8 mouse cellular contexts compared by ENCODE assay signal in genomic region chrX:102251221-102251936, GRCm38 (mm10). TPM values are rescaled to one million over a fixed set of nuclear protein-coding genes. Genes with fewer than 3 reads are reported as not detected.
DNase-seq lines count a peak whose midpoint lies in the region; ATAC-seq lines count a peak whose summit lies in the region.

No protein-coding gene starts in this region.

- peak overlapping the region; percentile 60 for H3K4me2 ChIP-seq in forebrain, embryonic 11.5 days (ENCODE audit: low read depth, low read length, severe bottlenecking)
- peak overlapping the region; percentile 73 for H3K4me2 ChIP-seq in kidney, embryonic 16.5 days (replicated peaks; ENCODE audit: low read depth, low read length)
- H3K4me2 ChIP-seq in midbrain, embryonic 14.5 days (ENCODE audit: low read length), result peak overlapping the region; percentile 81

- no peaks in the 10 kb centered on the region for H3K36me3 ChIP-seq in forebrain, embryonic 11.5 days (ENCODE audit: control insufficient read depth, insufficient read depth, low read length)
- 0 out of 2 replicates have a peak, but pooled peaks cover 5% of the 10 kb centered on the region for H3K36me3 ChIP-seq in kidney, embryonic 16.5 days (ENCODE audit: insufficient read depth, low read length)
- H3K36me3 ChIP-seq in midbrain, embryonic 14.5 days (ENCODE audit: control insufficient read depth, insufficient read depth, low read length), result no peaks in the 10 kb centered on the region

- 24% methylated on average over 44 of the region's 80 CpGs for WGBS in forebrain, embryonic 11.5 days
- 26% methylated on average over 53 of the region's 80 CpGs for WGBS in kidney, embryonic 16.5 days
- 15% methylated on average over 72 of the region's 80 CpGs for WGBS in midbrain, embryonic 14.5 days

- DNase-seq in cerebellum, adult 8-10 months, result peak; percentile 6
- DNase-seq in cerebellum, adult 11-12 months, result no peak
- peak; percentile 3 to 4 for DNase-seq in right cerebral cortex, adult 2 months (ENCODE audit: low spot score in 2 of 2)
- DNase-seq in right cerebral cortex, adult 18-20 months, result no peak
- peak; percentile 73 for DNase-seq in forebrain, embryonic 11.5 days (ENCODE audit: low spot score)
- peak; percentile 31 for DNase-seq in midbrain, embryonic 14.5 days
- DNase-seq in natural killer cell, adult 2 months (ENCODE audit: low spot score in 2 of 2), result no peak

- no peak overlapping the region for H3K27ac ChIP-seq in forebrain, embryonic 11.5 days (ENCODE audit: low read depth, low read length)
- 0 out of 2 replicates have a peak overlapping the region, but pooled peaks have one; percentile 18 for H3K27ac ChIP-seq in kidney, embryonic 16.5 days (ENCODE audit: low read length)
- peak overlapping the region; percentile 66 for H3K27ac ChIP-seq in midbrain, embryonic 14.5 days (replicated peaks; ENCODE audit: low read depth, low read length)

- H3K4me1 ChIP-seq in forebrain, embryonic 11.5 days (replicated peaks; ENCODE audit: control insufficient read depth, insufficient read depth, low read length), result no peaks in the 10 kb centered on the region
- peaks cover 10% of the 10 kb centered on the region; the same call in 1 of the 2 replicates for H3K4me1 ChIP-seq in kidney, embryonic 16.5 days (ENCODE audit: insufficient read depth, low read length)
- no peaks in the 10 kb centered on the region for H3K4me1 ChIP-seq in midbrain, embryonic 14.5 days (ENCODE audit: control insufficient read depth, insufficient read depth, low read length)

- peaks cover 30% of the 10 kb centered on the region for H3K27me3 ChIP-seq in forebrain, embryonic 11.5 days (ENCODE audit: control insufficient read depth, insufficient read depth, low read length)
- peaks cover 58% of the 10 kb centered on the region for H3K27me3 ChIP-seq in kidney, embryonic 16.5 days (ENCODE audit: insufficient read depth, low read length)
- H3K27me3 ChIP-seq in midbrain, embryonic 14.5 days (ENCODE audit: control insufficient read depth, insufficient read depth, low read length), result peaks cover 14% of the 10 kb centered on the region

- peak; percentile 64 for ATAC-seq in forebrain, embryonic 11.5 days (replicated peaks; ENCODE audit: low FRiP score)
- peak; percentile 55 for ATAC-seq in kidney, embryonic 16.5 days (ENCODE audit: low FRiP score, low TSS enrichment)
- peak; percentile 53 for ATAC-seq in midbrain, embryonic 14.5 days (ENCODE audit: low FRiP score, low TSS enrichment)

- H3K4me3 ChIP-seq in forebrain, embryonic 11.5 days (ENCODE audit: low read depth, low read length), result peak overlapping the region; percentile 42
- H3K4me3 ChIP-seq in kidney, embryonic 16.5 days (ENCODE audit: low read length), result peak overlapping the region; percentile 56
- H3K4me3 ChIP-seq in midbrain, embryonic 14.5 days (replicated peaks; ENCODE audit: low read depth, low read length), result peak overlapping the region; percentile 52

- no peaks in the 10 kb centered on the region for H3K9me3 ChIP-seq in forebrain, embryonic 11.5 days (ENCODE audit: control insufficient read depth, low read length)
- peaks cover 8% of the 10 kb centered on the region; the same call in 1 of the 2 replicates for H3K9me3 ChIP-seq in kidney, embryonic 16.5 days (ENCODE audit: low read length)
- no peaks in the 10 kb centered on the region for H3K9me3 ChIP-seq in midbrain, embryonic 14.5 days (ENCODE audit: control insufficient read depth, low read length)

- H3K9ac ChIP-seq in forebrain, embryonic 11.5 days (ENCODE audit: low read length), result peak overlapping the region; percentile 55
- peak overlapping the region; percentile 65 for H3K9ac ChIP-seq in kidney, embryonic 16.5 days (replicated peaks; ENCODE audit: low read length)
- peak overlapping the region; percentile 40 for H3K9ac ChIP-seq in midbrain, embryonic 14.5 days (replicated peaks; ENCODE audit: low read length)

RNA-seq across cellular contexts. Expression of gene Cited1, which starts 0.6 kb away (rescaled TPM):
- polyA plus RNA-seq in forebrain, embryonic 11.5 days (2014; fragmentation: Nextera tagmentation; extraction: Ambion mirVana), result 12.5 and 14.4 TPM in 2 replicates
- polyA plus RNA-seq in kidney, embryonic 16.5 days (2015; fragmentation: Nextera tagmentation; extraction: Ambion mirVana), result 142 and 163 TPM in 2 replicates
- polyA plus RNA-seq in midbrain, embryonic 14.5 days (2014; fragmentation: Nextera tagmentation; extraction: Ambion mirVana), result 9.9 and 14.2 TPM in 2 replicates

Comparison
In these comparisons a context has a peak if more than half of its experiments do, and no peak if none do; other contexts are left out.
1. DNase-seq: peak in cerebellum, adult 8-10 months (single experiment), right cerebral cortex, adult 2 months (2 of 2), forebrain, embryonic 11.5 days (single experiment) and midbrain, embryonic 14.5 days (single experiment); none in cerebellum, adult 11-12 months (single experiment), right cerebral cortex, adult 18-20 months (single experiment) and natural killer cell, adult 2 months (0 of 2).
2. Peak in every context shown above with its lines, with median percentiles within 50 percentile points of each other: ATAC-seq, H3K4me2 ChIP-seq, H3K4me3 ChIP-seq and H3K9ac ChIP-seq.